Mouse (Mus musculus): Measurements from ENCODE around the gene Ush2a.

The Ush2a gene

DNA sequence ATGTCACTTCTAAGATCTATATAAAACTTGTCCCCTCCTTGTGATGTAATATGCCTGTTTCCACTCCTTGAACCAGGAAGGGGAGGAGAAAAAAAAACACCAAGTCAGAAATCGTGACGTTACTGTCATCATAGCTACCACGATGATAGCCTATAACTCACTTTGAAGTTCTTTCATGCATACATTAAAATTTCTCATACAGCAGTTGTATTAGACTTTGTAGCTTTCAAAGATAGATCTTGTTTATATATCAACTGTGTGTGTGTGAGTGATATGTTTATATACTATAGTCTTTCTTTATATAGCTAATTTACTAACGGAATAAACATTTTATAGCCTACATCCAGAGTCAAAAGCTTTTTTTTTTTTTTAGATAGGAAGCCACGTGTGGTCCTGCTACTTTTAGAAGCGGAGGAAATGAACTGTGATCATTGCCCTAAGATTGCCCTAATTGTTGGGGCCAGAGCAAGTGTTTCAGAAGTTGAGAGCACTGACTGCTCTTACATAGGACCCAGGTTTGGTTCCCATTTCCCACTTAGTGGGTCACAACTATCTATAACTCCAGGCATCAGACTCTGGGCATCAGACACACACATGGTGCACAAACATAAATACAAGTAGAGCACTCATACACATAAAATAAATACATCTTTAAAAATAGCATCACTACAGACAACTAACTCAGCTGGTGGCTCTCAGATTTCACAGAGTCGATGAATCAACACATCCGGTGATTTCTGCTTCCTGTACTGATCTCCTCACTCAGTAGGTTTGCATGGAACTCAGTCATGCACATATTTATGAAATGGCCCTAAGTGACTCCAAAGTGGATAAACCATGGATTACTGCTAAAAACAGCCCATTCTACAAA is 413.1 kb downstream of the Ush2a start:
- no peak for DNase-seq

GRCm38 (mm10) chr1:188675511-188675863 is 413.7 kb downstream of the Ush2a start:
- DNase-seq = no peak

GRCm38 (mm10) chr1:188678189-188678588 is 416.4 kb downstream of the Ush2a start:
- no peak for DNase-seq

- DNase-seq = no peak
Observed at GRCm38 (mm10) chr1:188686362-188686761, 424.5 kb downstream of the Ush2a start.

- DNase-seq = no peak
Observed at GRCm38 (mm10) chr1:188696295-188696694, 434.5 kb downstream of the Ush2a start.

DNA sequence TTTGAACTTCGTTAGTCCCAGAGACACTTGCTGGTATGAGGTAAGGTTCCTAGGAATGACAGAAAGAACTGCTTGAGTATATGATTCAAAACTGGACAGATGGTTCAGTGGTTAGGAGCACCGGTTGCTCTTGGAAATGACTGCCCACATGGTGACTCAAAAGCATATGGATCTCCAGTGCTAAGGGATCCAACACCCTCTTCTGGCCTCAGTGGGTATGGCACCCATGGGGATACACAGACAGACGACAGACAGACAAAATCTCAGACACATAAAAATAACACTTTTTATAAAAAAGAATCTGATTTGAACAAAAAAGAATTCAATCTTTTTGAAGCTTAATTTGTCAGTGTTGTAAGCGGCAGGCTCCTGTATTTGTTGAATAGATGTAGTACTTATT is 446.4 kb downstream of the Ush2a start:
- DNase-seq = peak; percentile 41 to 51

GRCm38 (mm10) chr1:188708694-188709093 is 446.9 kb downstream of the Ush2a start:
- peak in 1 of 2 experiments; percentile 30 for DNase-seq

DNA sequence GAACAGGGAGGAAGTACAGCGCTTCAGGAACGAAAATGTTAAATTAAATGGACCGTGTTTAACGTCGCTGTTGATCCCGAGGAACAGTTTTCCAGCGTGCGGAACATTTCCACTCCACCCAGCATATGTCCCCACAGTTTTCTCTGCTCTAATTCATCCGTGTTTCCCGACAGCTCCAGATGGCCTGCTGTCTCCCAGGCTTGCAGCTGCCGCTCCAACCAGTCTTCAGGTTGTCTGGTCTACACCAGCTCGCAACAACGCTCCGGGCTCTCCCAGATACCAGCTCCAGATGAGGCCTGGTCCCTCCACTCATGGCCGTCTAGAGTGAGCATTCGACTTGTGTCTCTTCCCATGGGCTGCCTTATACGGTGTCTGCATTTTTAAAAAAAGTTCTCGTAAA is 452.3 kb downstream of the Ush2a start:
- DNase-seq = peak; percentile 60 to 64

DNA sequence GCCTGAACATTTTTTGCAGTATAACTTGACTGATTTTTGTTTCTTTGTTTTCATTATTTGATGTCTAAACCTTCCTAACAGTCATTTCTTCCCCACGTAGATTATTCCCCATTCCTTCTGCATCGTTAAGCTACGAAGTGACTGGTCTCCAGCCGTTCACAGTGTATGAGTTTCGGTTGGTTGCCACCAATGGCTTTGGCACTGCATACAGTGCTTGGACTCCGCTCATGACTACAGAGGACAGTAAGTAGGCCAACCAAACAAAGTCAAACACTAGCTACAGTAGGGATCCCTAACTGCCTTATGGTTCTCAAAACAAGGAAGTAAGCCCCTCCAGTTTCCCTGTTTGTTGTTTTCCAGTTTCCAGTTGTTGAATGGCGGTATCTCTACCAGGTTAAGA is 453.1 kb downstream of the Ush2a start:
- DNase-seq = peak; percentile 33 to 53

DNA sequence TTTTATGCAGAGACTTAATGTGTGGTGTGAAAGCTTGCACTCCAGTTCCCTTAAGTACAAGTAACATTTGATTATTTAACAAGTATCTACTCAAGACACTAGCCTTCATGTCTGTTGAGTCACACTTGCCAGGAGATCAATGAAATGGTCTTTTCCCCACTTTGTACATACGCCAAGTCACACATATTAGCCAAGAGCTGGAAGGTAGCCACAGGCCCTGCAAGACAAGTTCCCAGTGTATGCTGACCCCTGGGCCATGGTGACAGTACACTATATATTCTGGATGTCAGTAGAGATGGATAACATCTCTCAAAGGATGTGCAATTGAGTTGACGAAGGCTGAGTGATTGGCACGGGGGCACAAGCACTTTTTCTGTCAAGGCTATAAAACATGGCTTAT is 455.1 kb downstream of the Ush2a start:
- DNase-seq = no peak

DNA sequence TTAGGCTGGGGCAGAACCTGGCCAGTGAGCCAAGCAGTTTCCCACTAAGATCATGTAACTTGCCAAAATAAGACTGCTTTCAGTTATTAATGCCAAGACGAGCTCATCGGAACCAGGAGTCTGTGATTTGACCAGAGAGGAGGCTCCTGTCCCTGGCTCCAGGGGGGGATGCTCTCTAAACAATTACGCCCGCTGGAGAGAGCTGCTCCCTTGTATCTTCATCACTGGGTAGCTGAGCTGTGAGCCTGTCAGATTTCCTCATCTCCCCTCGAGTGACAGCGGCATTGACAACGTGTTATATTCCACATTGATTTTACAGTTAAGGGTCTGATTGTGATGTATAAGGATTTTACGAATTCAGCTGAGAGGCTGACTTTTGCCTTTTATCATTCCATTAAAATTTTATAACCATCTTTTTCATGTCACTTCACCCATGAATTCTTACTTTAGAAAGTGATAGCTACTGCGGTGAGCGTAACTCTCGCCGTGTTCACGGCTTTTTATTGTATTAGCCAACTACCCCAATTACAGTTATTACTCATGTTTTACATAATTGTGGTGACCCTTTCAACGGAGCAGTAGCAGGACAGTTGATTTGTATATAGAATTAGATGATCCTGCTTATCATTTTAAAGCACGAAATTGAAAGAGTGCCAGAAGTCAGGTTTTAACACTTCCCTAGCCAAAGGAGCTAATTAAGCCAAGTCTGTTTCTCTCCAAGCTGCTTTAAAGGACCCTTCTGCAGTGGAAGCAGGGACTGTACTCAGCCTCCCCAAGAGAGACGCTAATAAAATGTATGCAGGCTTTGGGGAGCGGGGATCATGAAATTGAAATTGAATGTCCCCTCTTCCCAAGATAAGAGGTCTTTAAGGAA is 463.5 kb downstream of the Ush2a start:
- peak; percentile 53 to 58 for DNase-seq

DNA sequence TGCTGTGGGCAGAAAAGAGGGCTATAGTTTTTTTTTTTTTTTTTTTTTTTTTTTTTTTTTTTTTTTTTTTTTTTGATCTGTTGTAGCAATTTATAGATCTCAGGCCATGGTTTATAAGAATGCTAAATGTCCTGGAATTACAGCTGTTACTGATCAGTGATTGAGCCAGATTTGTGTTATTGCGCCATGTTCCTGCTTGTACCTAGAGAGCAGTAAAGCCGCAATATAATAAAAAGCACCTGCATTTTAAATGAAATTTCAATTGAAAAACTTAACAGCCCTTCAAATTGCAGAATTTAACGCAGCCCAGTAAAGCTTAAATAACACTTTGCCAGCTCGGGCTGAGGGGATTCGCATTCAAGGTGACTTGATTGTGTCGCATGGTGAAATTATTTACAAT is 465.1 kb downstream of the Ush2a start:
- DNase-seq = no peak

DNA sequence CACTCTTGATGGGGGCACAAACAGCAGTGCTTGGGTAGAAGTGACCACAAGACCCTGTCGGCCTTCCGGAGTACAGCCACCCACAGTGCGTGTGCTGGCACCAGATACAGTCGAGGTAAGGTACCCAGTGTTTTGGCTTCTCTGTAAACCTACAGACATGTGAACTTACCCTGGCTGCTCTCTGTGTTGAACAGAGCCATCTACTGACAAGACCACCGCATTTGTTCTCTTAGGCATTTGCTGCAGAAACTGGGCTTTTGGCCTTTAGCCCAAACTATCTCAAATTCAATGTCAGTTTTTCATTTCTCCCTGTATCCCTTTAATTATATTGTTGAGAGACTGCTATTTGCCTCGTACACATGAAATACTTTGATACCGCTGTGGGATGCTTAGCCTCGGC is 466.8 kb downstream of the Ush2a start:
- peak; percentile 59 to 73 for DNase-seq

DNA sequence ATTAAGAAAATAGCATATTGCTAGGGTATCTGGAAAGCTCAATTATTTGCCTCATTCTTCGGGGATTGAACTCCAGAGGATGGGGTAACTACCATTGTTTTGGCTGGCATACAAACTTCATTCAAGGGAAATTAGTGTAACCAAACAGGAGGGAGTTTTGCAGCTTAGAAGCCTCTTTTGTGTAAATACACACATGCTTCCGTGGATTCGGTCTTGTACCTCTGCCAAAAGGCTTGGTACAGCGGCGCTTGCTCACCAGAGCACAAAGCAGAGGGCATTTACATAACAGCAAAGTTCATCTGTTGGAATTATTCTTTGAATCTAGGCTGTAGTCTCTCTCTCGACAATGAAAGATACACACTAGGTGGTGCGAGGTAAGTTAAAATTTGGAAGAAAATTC is 467.4 kb downstream of the Ush2a start:
- peak; percentile 61 for DNase-seq

- no peak for DNase-seq
Observed at GRCm38 (mm10) chr1:188734741-188735266, 473.0 kb downstream of the Ush2a start.

DNA sequence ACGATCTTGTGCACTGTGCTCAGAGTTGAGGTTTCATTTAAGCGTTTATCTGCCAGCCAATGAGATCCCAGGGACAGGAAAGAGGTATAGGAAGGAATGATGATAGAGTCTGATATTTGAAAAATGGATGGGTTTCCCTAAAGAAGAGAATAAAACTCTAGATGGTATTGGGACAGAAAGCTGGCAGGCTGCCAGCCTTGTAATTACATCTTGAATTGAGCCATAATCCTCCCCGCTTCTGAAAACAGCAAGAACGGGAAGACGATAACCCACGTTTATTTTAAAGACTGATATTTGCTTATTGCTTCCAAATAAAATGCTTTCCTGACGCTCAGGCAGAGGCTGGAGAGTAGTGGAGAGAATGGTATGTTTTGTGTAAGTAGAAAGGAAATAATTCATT is 481.1 kb downstream of the Ush2a start:
- DNase-seq = peak; percentile 37 to 42

DNA sequence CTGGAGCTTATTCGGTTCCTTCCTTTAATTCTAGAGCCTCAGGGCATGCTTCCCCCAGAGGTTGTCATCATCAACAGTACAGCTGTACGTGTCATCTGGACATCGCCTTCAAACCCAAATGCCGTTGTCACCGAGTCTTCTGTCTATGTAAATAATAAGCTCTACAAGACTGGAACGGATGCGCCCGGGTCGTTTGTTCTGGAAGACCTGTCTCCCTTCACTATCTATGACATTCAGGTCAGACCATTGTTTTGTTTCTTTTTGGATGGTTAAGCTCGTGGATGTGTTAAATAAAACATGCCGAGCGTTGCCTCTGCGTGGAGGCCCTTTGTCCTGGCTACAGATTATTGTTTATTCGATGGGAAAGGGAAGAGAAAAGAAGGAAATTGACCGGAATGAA is 493.2 kb downstream of the Ush2a start:
- DNase-seq = no peak

DNA sequence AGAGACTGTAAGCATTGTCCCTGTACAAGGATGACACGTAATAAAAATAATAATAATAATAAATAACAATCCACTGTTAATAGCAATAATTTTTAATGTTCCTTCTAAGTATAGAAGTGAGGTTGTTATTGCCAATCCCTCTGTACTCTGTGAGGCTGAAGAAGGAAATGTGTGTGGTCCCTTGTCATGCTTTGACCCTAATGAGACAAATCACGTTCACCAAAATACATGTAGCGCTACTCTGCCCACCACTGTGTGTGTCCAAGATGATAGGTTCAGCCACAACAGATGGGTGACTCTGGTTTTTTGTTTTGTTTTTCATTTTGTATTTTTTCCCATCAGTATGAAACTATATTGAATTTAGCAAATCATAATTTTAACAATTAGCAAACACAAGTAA is 498.7 kb downstream of the Ush2a start:
- DNase-seq = no peak

DNA sequence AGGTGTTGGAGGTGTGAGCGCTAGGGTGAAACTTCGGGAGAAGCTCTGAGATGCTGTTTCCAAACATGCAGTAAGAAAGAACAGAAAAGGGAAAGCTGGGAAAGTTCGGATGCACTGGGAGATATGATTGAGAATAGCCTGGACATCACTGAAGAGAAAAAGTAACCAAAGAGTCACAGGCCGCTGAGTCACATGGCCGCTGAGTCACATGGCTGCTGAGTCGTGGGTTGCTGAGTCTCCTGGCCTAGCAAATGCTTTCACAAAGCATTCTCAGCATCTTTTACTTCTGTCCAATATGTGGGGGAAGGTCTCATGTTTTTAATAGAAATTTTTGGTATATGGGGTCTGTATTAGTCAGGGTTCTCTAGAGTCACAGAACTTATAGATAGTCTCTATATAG is 500.6 kb downstream of the Ush2a start:
- DNase-seq = no peak

- DNase-seq = no peak
Observed at GRCm38 (mm10) chr1:188763761-188764160, 501.9 kb downstream of the Ush2a start.

DNA sequence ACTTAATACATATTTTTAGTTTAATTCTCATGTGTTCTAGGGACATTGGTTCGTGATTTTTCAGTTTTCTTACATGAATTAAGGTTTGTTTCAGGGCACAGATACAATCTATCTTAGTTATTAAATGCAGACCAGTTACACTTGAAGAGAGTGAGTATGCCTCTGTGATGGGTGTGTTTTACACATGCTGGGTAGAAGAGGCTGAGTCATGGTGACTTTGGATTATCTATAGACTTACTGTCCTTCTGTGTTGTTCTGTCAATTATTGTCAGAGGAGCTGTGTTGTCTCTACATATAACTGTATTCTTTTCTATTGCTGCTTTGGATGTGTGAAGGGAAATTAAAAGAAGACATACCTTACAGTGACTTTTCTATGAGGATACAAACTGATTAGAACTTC is 509.0 kb downstream of the Ush2a start:
- no peak for DNase-seq

- DNase-seq = peak; percentile 12 to 16
Observed at GRCm38 (mm10) chr1:188772516-188773229, 510.9 kb downstream of the Ush2a start.

GRCm38 (mm10) chr1:188773631-188774030 is 511.8 kb downstream of the Ush2a start:
- DNase-seq = no peak

Data from cerebellum, postnatal 10 days (tissue).